Mouse (Mus musculus): Measurements from ENCODE around the gene Rad9a.

GRCm38 (mm10) chr19:4183689-4184088 lies 17.8 kb downstream of the Rad9a start:
- TF ChIP-seq POLR2A (IDR thresholded peaks at IDR 0.05; ENCODE audit: borderline replicate concordance, low read depth, low read length) (no peak), CTCF (IDR thresholded peaks at IDR 0.05; ENCODE audit: low read depth, low read length) (no peak)

All from bone marrow macrophage, adult 2 months (primary cell).